Mouse (Mus musculus): Measurements from ENCODE around the gene Mef2b.

DNA sequence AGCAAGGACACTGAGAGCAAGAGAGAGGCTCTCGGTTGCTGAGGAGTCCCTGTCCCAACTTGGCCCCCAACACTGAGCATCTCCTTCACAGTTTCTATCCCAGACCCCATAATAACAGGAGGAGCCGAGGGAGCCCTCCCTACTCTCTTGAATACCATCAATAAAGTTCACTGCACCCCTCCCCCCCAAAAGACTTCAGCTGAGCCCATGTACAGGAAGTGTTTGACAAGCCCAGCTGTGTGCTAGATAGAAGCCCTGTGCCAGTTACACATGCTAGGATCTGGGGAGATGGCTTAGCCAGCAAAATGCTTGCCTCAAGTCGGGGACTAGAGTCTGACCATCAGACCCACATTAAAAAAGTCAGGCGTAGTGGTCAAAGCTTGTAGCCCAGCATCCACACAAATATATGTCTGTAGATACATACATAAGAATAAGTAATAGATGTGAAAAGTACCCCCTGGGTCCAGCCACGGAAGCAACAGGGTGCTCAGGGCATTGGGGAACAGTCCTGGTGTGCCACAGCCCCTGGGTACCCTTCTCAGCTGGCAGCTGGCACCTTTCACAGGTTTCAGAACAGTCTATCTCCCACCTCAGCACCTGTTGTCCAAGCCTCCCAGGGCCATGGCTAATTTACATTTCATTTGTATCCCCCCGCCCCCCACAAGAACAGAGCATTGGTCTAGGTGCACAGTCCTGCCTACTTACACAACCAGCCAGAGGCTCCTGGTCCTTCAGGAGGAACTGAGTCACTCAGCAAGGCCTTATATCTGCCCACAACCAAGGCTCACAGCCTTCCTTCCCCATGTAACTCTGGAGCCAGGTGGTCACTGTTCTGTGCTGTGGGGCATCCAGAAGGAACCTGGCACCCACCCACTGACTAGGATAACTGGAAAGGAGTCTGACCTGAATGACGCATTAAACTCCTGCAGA is 8.4 kb downstream of the Mef2b start:
- TF ChIP-seq CTCF (conservative IDR thresholded peaks at IDR 0.05; ENCODE audit: low read length): no peak
- no peak for TF ChIP-seq POU5F1 (IDR thresholded peaks at IDR 0.05; ENCODE audit: borderline replicate concordance, low read length)

Measured in E14TG2a.4 (cell line).